Mouse (Mus musculus): Measurements from ENCODE around the gene Slc7a6. TPM values are rescaled to one million over a fixed set of nuclear protein-coding genes. Genes with fewer than 3 reads are reported as not detected.

Gene Slc7a6
- polyA plus RNA-seq, 1 experiment, result 22.6 TPM

DNA sequence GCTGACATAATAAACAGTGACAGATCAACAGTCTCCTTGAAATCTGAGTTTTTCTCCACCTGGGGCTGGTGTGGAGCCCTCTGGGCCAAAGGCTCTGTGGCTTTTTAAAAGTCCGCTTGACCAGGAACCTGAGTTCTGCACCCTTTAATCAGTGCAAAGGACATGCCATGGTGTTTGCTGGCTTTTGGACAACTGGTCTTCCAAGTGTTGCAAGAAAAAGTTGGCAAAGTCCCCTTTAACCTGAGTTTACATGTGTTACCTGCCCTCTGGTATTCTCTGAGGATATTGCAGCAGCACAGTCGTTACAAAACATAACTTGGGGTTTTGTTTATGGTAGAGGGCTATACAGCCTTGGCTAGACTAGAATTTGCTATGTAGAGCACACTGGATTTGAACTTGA is 38.2 kb upstream of the Slc7a6 start:
- no peak overlapping the region for H3K4me3 ChIP-seq (ENCODE audit: extremely low read depth, insufficient read depth, insufficient read length)
- no peaks in the 10 kb centered on the region for H3K4me1 ChIP-seq (ENCODE audit: control insufficient read depth, insufficient read depth, insufficient read length)
- no peak for DNase-seq (ENCODE audit: low read depth in 1 of 2, low spot score in 2 of 2)
- H3K36me3 ChIP-seq (ENCODE audit: control insufficient read depth, insufficient read depth, low read length), result peaks cover 41% of the 10 kb centered on the region
- 92% methylated on average over 2 of the region's 2 CpGs for WGBS
- peaks cover 3% of the 10 kb centered on the region; the same call in 1 of the 2 replicates for H3K27me3 ChIP-seq (ENCODE audit: control insufficient read depth, insufficient read depth, low read length)
- no peak overlapping the region for H3K27ac ChIP-seq (ENCODE audit: insufficient read depth, low read length)
- TF ChIP-seq CTCF (IDR thresholded peaks at IDR 0.05; ENCODE audit: extremely low read depth, insufficient read depth, insufficient read length, insufficient replicate concordance) (no peak), POLR2A (IDR thresholded peaks at IDR 0.05; ENCODE audit: low read depth, low read length) (no peak)

DNA sequence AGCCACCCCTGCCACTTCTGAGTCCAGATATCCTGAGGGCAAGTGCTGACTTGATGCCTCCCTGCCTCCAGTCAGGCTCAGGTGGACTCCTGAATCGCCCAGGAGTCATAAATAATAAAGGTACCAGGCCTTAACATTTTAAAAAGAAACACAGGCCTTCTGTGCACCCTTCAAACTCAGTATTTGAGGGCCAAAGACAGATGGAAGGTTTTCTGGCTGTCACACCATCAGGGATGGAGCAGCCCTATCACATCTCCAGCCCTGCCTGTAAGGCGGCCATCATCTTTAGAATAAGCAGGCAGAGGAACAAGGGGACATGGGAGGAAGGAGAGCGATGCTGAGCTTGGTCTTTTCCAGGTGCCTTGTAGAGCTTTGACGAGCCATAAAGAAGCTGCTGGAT is 37.6 kb upstream of the Slc7a6 start:
- WGBS, result 94% methylated on average over 4 of the region's 4 CpGs
- TF ChIP-seq CTCF (IDR thresholded peaks at IDR 0.05; ENCODE audit: extremely low read depth, insufficient read depth, insufficient read length, insufficient replicate concordance) (no peak), POLR2A (IDR thresholded peaks at IDR 0.05; ENCODE audit: low read depth, low read length) (no peak)
- Histone ChIP-seq H3K36me3 (ENCODE audit: control insufficient read depth, insufficient read depth, low read length) (peaks cover 41% of the 10 kb centered on the region), H3K4me1 (ENCODE audit: control insufficient read depth, insufficient read depth, insufficient read length) (peaks cover 5% of the 10 kb centered on the region), H3K27ac (ENCODE audit: insufficient read depth, low read length) (no peak overlapping the region), H3K4me3 (ENCODE audit: extremely low read depth, insufficient read depth, insufficient read length) (no peak overlapping the region), H3K27me3 (ENCODE audit: control insufficient read depth, insufficient read depth, low read length) (peaks cover 8% of the 10 kb centered on the region)
- no peak for DNase-seq (ENCODE audit: low read depth in 1 of 2, low spot score in 2 of 2)

DNA sequence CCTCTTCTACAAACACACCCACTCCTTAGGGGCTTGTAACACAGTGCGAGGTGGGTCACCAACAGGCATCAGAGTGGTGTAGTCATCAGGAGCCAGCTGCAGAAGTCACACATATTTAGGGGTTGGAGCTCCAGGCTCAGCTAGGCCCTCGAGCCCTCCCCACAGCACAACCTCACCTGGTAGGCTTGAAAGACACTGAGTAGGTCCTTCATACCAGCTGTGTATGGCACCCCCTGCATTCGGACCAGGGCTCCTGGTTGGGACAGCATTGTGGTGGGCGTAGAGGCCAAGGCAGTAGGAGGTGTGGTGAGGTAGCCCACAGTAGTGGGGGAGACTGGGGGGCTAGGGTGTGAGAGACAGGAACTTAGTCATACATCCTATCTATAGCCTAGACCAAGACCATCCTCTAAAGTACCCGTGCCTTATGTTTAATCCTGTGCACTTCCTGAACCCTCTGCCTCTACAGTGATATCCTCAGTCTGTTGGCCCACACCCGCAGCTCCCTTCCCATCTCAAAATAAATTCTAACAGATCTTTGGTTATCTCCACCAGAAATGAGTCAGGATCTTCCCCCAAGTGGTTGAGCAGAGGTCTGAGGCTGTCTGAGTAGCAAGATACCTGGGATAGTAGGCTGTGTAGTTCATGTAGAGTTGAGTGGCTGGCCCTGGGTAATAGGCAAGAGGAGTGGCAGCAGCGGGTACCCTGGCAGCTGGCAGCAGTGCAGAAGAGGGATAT is 37.0 kb upstream of the Slc7a6 start:
- Histone ChIP-seq H3K4me3 (ENCODE audit: extremely low read depth, insufficient read depth, insufficient read length) (no peak overlapping the region), H3K27me3 (ENCODE audit: control insufficient read depth, insufficient read depth, low read length) (peaks cover 14% of the 10 kb centered on the region), H3K36me3 (ENCODE audit: control insufficient read depth, insufficient read depth, low read length) (peaks cover 41% of the 10 kb centered on the region), H3K4me1 (ENCODE audit: control insufficient read depth, insufficient read depth, insufficient read length) (peaks cover 11% of the 10 kb centered on the region), H3K27ac (ENCODE audit: insufficient read depth, low read length) (no peak overlapping the region)
- TF ChIP-seq POLR2A (IDR thresholded peaks at IDR 0.05; ENCODE audit: low read depth, low read length) (no peak), CTCF (IDR thresholded peaks at IDR 0.05; ENCODE audit: extremely low read depth, insufficient read depth, insufficient read length, insufficient replicate concordance) (no peak)
- 73% methylated on average over 7 of the region's 7 CpGs for WGBS
- DNase-seq (ENCODE audit: low read depth in 1 of 2, low spot score in 2 of 2), result no peak

DNA sequence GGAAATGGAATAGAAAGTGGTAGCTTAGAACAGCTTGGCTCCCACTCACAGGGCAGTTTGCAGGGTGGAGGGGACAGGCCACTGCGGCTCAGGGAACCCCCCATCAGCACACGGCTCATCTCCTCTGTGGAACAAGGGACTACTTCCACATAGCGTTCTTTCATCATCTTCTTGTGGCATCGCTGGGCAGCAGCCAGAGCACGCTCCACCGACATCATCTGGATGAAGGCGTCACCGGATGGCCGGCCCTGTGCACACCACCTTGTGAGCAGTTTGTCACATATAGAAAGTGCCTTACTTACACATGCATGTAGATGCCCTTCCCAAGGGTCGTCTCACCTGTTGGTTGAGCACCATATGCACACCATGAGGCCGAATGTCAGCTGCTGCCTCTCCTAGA is 36.3 kb upstream of the Slc7a6 start:
- H3K4me1 ChIP-seq (ENCODE audit: control insufficient read depth, insufficient read depth, insufficient read length), result peaks cover 16% of the 10 kb centered on the region

DNA sequence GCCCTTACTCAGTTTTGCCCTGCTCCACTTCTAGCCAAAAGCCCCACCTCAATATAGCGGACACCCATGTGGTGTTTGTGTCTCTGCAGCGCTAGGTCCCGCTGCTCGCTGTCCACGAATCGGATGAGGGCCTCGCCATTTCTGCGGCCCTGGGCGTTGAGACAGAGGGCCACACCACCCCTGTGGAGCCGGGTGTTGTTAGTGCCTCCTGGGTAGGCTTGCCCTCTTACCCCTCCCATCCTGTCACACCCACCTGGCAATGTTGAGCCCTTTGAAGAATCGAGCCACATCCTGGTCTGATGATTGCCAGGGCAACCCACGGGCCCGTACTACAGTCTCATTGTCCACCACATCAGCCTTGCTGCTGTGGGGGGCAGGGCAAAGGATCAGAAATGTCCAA is 35.1 kb upstream of the Slc7a6 start:
- WGBS, result 62% methylated on average over 13 of the region's 13 CpGs
- peaks cover 23% of the 10 kb centered on the region for H3K27me3 ChIP-seq (ENCODE audit: control insufficient read depth, insufficient read depth, low read length)
- TF ChIP-seq CTCF (IDR thresholded peaks at IDR 0.05; ENCODE audit: extremely low read depth, insufficient read depth, insufficient read length, insufficient replicate concordance) (no peak), POLR2A (IDR thresholded peaks at IDR 0.05; ENCODE audit: low read depth, low read length) (no peak)
- H3K4me1 ChIP-seq (ENCODE audit: control insufficient read depth, insufficient read depth, insufficient read length), result peaks cover 17% of the 10 kb centered on the region
- H3K36me3 ChIP-seq (ENCODE audit: control insufficient read depth, insufficient read depth, low read length), result peaks cover 33% of the 10 kb centered on the region
- DNase-seq (ENCODE audit: low read depth in 1 of 2, low spot score in 2 of 2), result no peak
- no peak overlapping the region for H3K4me3 ChIP-seq (ENCODE audit: extremely low read depth, insufficient read depth, insufficient read length)
- H3K27ac ChIP-seq (ENCODE audit: insufficient read depth, low read length), result no peak overlapping the region

More for the DNA sequence above, 36.3 kb upstream of the Slc7a6 start:
- H3K36me3 ChIP-seq (ENCODE audit: control insufficient read depth, insufficient read depth, low read length), result peaks cover 35% of the 10 kb centered on the region
- peaks cover 21% of the 10 kb centered on the region for H3K27me3 ChIP-seq (ENCODE audit: control insufficient read depth, insufficient read depth, low read length)
- TF ChIP-seq CTCF (IDR thresholded peaks at IDR 0.05; ENCODE audit: extremely low read depth, insufficient read depth, insufficient read length, insufficient replicate concordance), result no peak
- TF ChIP-seq POLR2A (IDR thresholded peaks at IDR 0.05; ENCODE audit: low read depth, low read length), result no peak
- DNase-seq (ENCODE audit: low read depth in 1 of 2, low spot score in 2 of 2), result no peak
- H3K4me3 ChIP-seq (ENCODE audit: extremely low read depth, insufficient read depth, insufficient read length), result no peak overlapping the region
- WGBS, result 90% methylated on average over 11 of the region's 11 CpGs
- H3K27ac ChIP-seq (ENCODE audit: insufficient read depth, low read length), result no peak overlapping the region

DNA sequence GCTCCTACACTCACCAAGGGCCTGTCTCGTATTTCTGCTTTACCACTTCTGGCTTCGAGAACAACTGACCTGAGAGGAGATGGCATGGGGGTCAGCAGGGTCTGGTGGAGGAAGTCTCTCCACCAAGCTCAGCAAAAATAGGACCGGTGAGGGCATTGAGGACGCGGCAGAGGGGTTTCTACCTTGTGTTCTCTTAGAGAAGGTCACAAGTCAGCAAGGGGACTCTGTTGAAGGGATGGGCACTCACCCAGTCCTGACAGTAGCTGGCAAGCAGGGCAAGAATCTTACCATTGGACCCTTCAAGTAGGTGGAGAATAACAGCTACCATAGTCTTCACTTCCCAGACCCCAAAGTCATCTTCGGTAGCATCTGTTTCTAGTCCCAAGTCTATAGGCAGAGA is 34.7 kb upstream of the Slc7a6 start:
- Histone ChIP-seq H3K4me3 (ENCODE audit: extremely low read depth, insufficient read depth, insufficient read length) (no peak overlapping the region), H3K27me3 (ENCODE audit: control insufficient read depth, insufficient read depth, low read length) (peaks cover 23% of the 10 kb centered on the region), H3K27ac (ENCODE audit: insufficient read depth, low read length) (no peak overlapping the region), H3K36me3 (ENCODE audit: control insufficient read depth, insufficient read depth, low read length) (peaks cover 30% of the 10 kb centered on the region), H3K4me1 (ENCODE audit: control insufficient read depth, insufficient read depth, insufficient read length) (peaks cover 17% of the 10 kb centered on the region)
- no peak for TF ChIP-seq CTCF (IDR thresholded peaks at IDR 0.05; ENCODE audit: extremely low read depth, insufficient read depth, insufficient read length, insufficient replicate concordance)
- no peak for TF ChIP-seq POLR2A (IDR thresholded peaks at IDR 0.05; ENCODE audit: low read depth, low read length)
- DNase-seq (ENCODE audit: low read depth in 1 of 2, low spot score in 2 of 2), result no peak
- WGBS, result 80% methylated on average over 6 of the region's 6 CpGs
